Mouse (Mus musculus) MEL (cell line): ENCODE measurements around the gene Amh. TPM values are rescaled to one million over a fixed set of nuclear protein-coding genes. Genes with fewer than 3 reads are reported as not detected.
A peak's percentile ranks its signal among the peaks of the same experiment; 100 is the strongest.

ENCODE experiments used
- DNase-seq: peaks from one replicate; pipeline ENCODE4 v3.0.0; 2011; ENCODE audit warnings: low read depth, low spot score
- H3K27ac ChIP-seq: 2 replicates; pipeline ENCODE4 v1.5.1; 2012; ENCODE audit warnings: low read depth, mild to moderate bottlenecking, control low read depth, low read length, moderate library complexity; ENCODE audit not compliant: control insufficient read depth
- H3K27me3 ChIP-seq, 2 experiments: fragments of 150-350 bp in 1 of 2; sonication (generic) in 1 of 2; 2 replicates each; pipeline ENCODE4 v1.6.1; 2012; ENCODE audit warnings: low read length in 2 of 2, mild to moderate bottlenecking in 2 of 2, improper control_type of control experiment in 1 of 2, moderate library complexity in 1 of 2; ENCODE audit not compliant: insufficient read depth in 2 of 2, control insufficient read depth in 1 of 2
- H3K36me3 ChIP-seq, 2 experiments: 2 replicates each; pipeline ENCODE4 v1.6.1; 2012 to 2014; ENCODE audit warnings: low read length in 2 of 2, improper control_type of control experiment in 1 of 2, inconsistent platforms in 1 of 2, mild to moderate bottlenecking in 1 of 2; ENCODE audit not compliant: insufficient read depth in 2 of 2, control insufficient read depth in 1 of 2
- H3K4me1 ChIP-seq, 2 experiments: fragments of 150-350 bp in 1 of 2; sonication (generic) in 1 of 2; 2 replicates each; pipeline ENCODE4 v1.6.1; 2012; ENCODE audit warnings: low read length in 2 of 2, improper control_type of control experiment in 1 of 2, mild to moderate bottlenecking in 1 of 2; ENCODE audit not compliant: insufficient read depth in 2 of 2, control insufficient read depth in 1 of 2
- H3K4me3 ChIP-seq, 2 experiments: fragments of 150-350 bp in 1 of 2; sonication (generic) in 1 of 2; 2 replicates each; pipeline ENCODE4 v1.5.1; 2012; ENCODE audit warnings: low read depth in 2 of 2, low read length in 2 of 2, mild to moderate bottlenecking in 2 of 2, moderate library complexity in 2 of 2, control low read depth in 1 of 2, improper control_type of control experiment in 1 of 2; ENCODE audit not compliant: control insufficient read depth in 1 of 2, insufficient read depth in 1 of 2
- H3K79me2 ChIP-seq: 2 replicates; pipeline ENCODE4 v1.6.1; 2012; ENCODE audit warnings: mild to moderate bottlenecking, low read length, moderate library complexity; ENCODE audit not compliant: control insufficient read depth, poor library complexity, insufficient read depth
- H3K9ac ChIP-seq: 2 replicates; pipeline ENCODE4 v1.6.1; 2012; ENCODE audit warnings: low read depth, mild to moderate bottlenecking, control low read depth, low read length, moderate library complexity; ENCODE audit not compliant: control insufficient read depth, poor library complexity, severe bottlenecking
- H3K9me3 ChIP-seq: fragments of 150-350 bp; sonication (generic); replicated peaks from 2 replicates; pipeline ENCODE4 v1.6.1; 2012; ENCODE audit warnings: mild to moderate bottlenecking, low read length, improper control_type of control experiment, moderate library complexity; ENCODE audit not compliant: insufficient read depth
- BHLHE40 ChIP-seq: IDR thresholded peaks from 2 replicates; pipeline ENCODE4 v1.6.1; 2012; ENCODE audit warnings: low read depth, mild to moderate bottlenecking, inconsistent platforms, low read length, improper control_type of control experiment, borderline replicate concordance
- CHD2 ChIP-seq: IDR thresholded peaks from 2 replicates; pipeline ENCODE4 v1.6.1; 2011; ENCODE audit warnings: low read length, improper control_type of control experiment
- ELF1 ChIP-seq: IDR thresholded peaks from 2 replicates; pipeline ENCODE4 v1.6.1; 2014; ENCODE audit warnings: low read depth, mild to moderate bottlenecking, inconsistent platforms, low read length, improper control_type of control experiment, moderate library complexity
- EP300 ChIP-seq, 2 experiments: IDR thresholded peaks; 2 replicates each; pipeline ENCODE4 v1.6.1; 2011; ENCODE audit warnings: improper control_type of control experiment in 2 of 2, low read length in 2 of 2, low read depth in 1 of 2, mild to moderate bottlenecking in 1 of 2
- GABPA ChIP-seq: IDR thresholded peaks from 2 replicates; pipeline ENCODE4 v1.6.1; 2012; ENCODE audit warnings: low read depth, mild to moderate bottlenecking, inconsistent platforms, low read length, improper control_type of control experiment, moderate library complexity
- JUND ChIP-seq: IDR thresholded peaks from 2 replicates; pipeline ENCODE4 v1.6.1; 2011; ENCODE audit warnings: low read depth, mild to moderate bottlenecking, improper control_type of control experiment, low read length
- KAT2A ChIP-seq: conservative IDR thresholded peaks from 2 replicates; pipeline ENCODE4 v1.6.1; 2012; ENCODE audit warnings: low read depth, low read length, improper control_type of control experiment, inconsistent platforms
- MAFK ChIP-seq: IDR thresholded peaks from 2 replicates; pipeline ENCODE4 v1.6.1; 2011; ENCODE audit warnings: low read depth, mild to moderate bottlenecking, low read length, improper control_type of control experiment, borderline replicate concordance
- MEF2A ChIP-seq: IDR thresholded peaks from 2 replicates; pipeline ENCODE4 v1.6.1; 2014; ENCODE audit warnings: low read depth, mild to moderate bottlenecking, inconsistent platforms, low read length, improper control_type of control experiment; ENCODE audit not compliant: poor library complexity, insufficient replicate concordance, severe bottlenecking; ENCODE audit errors: extremely low read depth
- MXI1 ChIP-seq: IDR thresholded peaks from 2 replicates; pipeline ENCODE4 v1.6.1; 2011; ENCODE audit warnings: mild to moderate bottlenecking, low read depth, low read length, improper control_type of control experiment
- MYB ChIP-seq: IDR thresholded peaks from 2 replicates; pipeline ENCODE4 v1.6.1; 2011; ENCODE audit warnings: mild to moderate bottlenecking, low read depth, low read length, improper control_type of control experiment
- NELFE ChIP-seq: IDR thresholded peaks from 2 replicates; pipeline ENCODE4 v1.6.1; 2011; ENCODE audit warnings: low read depth, low read length, improper control_type of control experiment
- POLR2AphosphoS2 ChIP-seq: IDR thresholded peaks from 2 replicates; pipeline ENCODE4 v1.6.1; 2011; ENCODE audit warnings: low read length, improper control_type of control experiment
- RCOR1 ChIP-seq: IDR thresholded peaks from 2 replicates; pipeline ENCODE4 v1.6.1; 2012; ENCODE audit warnings: low read depth, mild to moderate bottlenecking, inconsistent platforms, low read length, improper control_type of control experiment
- SMC3 ChIP-seq: IDR thresholded peaks from 2 replicates; pipeline ENCODE4 v1.6.1; 2011; ENCODE audit warnings: low read depth, low read length, improper control_type of control experiment
- TAL1 ChIP-seq: IDR thresholded peaks from 2 replicates; pipeline ENCODE4 v1.6.1; 2012; ENCODE audit warnings: mild to moderate bottlenecking, inconsistent platforms, low read length, moderate library complexity, mixed read lengths
- TBP ChIP-seq: IDR thresholded peaks from 2 replicates; pipeline ENCODE4 v1.8.0; 2011; ENCODE audit warnings: low read depth, low read length, improper control_type of control experiment
- UBTF ChIP-seq: IDR thresholded peaks from 2 replicates; pipeline ENCODE4 v1.6.1; 2012; ENCODE audit warnings: low read depth, mild to moderate bottlenecking, inconsistent platforms, low read length, improper control_type of control experiment, moderate library complexity, borderline replicate concordance; ENCODE audit not compliant: insufficient read depth
- USF2 ChIP-seq, 2 experiments: IDR thresholded peaks; 2 replicates each; pipeline ENCODE4 v1.6.1; 2011 to 2012; ENCODE audit warnings: improper control_type of control experiment in 2 of 2, low read length in 2 of 2, borderline replicate concordance in 1 of 2, inconsistent platforms in 1 of 2, low read depth in 1 of 2, mild to moderate bottlenecking in 1 of 2; ENCODE audit not compliant: insufficient read depth in 1 of 2
- ZC3H11A ChIP-seq: IDR thresholded peaks from 2 replicates; pipeline ENCODE4 v1.6.1; 2012; ENCODE audit warnings: low read depth, mild to moderate bottlenecking, inconsistent platforms, low read length, improper control_type of control experiment
- ZKSCAN1 ChIP-seq: IDR thresholded peaks from 2 replicates; pipeline ENCODE4 v1.6.1; 2012; ENCODE audit warnings: low read depth, mild to moderate bottlenecking, inconsistent platforms, low read length, improper control_type of control experiment, moderate library complexity
- ZMIZ1 ChIP-seq: IDR thresholded peaks from 2 replicates; pipeline ENCODE4 v1.6.1; 2012; ENCODE audit warnings: low read depth, mild to moderate bottlenecking, inconsistent platforms, low read length, improper control_type of control experiment, moderate library complexity
- polyA plus RNA-seq, 2 experiments: library from polyadenylated mRNA; stranded (reverse) in 1 of 2; unstranded in 1 of 2; fragments of >175 nt in 1 of 2; fragments of >200 nt in 1 of 2; gene quantifications; 2 replicates each; pipeline versions ENCODE4 v1.2.1 to v1.2.4; 2012; ENCODE audit warnings: low replicate concordance in 2 of 2, low read depth in 1 of 2; ENCODE audit not compliant: insufficient read length in 2 of 2, insufficient read depth in 1 of 2, missing spikeins in 1 of 2
- total RNA-seq: library from RNA; depleted of rRNA; stranded (reverse); fragments of 300-350 nt; gene quantifications from 2 replicates; pipeline ENCODE4 v1.2.3, GENCODE M21; 2012

Gene Amh
- total and polyA plus RNA-seq, 3 experiments = 0.42 to 1.1 TPM; not detected in 1

DNA sequence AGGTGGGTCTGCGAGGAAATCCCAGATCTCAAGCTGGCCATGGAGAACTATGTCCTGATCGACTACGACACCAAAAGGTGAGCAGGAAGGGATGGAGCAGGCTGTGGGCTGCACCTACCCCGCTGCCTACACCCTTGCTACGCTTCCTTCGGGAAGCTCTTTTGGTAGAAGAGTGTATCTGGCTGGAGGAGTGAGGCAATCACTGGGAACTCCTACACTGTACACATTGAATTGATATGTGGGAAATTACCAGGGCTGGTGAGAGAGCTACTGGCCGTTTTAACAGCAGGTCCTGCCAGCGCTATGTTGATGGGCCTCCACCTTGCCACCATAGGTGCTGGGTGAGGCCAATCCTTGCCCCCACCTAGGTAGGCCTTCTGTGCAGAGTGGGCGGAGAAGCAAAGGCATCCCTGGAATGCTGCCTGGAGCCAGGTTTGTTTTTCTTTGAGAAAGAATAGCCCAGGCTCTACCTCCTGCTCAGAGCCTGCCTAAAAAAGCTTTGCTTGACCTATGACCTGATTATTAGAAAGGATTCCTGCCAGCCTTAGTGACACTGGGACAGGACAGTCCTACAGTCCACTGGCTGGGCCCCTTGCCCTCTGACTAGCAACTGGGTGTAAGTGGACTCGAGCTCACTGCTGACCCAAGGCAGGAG, 38.8 kb upstream of the Amh start (continued):
- TF ChIP-seq POLR2AphosphoS2 (no peak), CHD2 (no peak), MAFK (no peak)

- Histone ChIP-seq H3K9ac (no peak overlapping the region), H3K27me3 (no peaks in the 10 kb centered on the region), H3K36me3 (peaks cover under 1 to 34% of the 10 kb centered on the region in 2 experiments; a peak in 3 of 4 replicates), H3K4me3 (no peak overlapping the region), H3K79me2 (peaks cover 7% of the 10 kb centered on the region; the same call in 1 of the 2 replicates), H3K9me3 (no peaks in the 10 kb centered on the region), H3K4me1 (peaks cover 2 to 7% of the 10 kb centered on the region in 2 experiments; a peak in 1 of 4 replicates), H3K27ac (no peak overlapping the region)
- TF ChIP-seq UBTF = no peak
- no peak for TF ChIP-seq CHD2
- no peak for TF ChIP-seq ZKSCAN1
- no peak for TF ChIP-seq KAT2A
- DNase-seq = no peak
Measured at GRCm38 (mm10) chr10:80768365-80768764, 36.7 kb upstream of the Amh start.

DNA sequence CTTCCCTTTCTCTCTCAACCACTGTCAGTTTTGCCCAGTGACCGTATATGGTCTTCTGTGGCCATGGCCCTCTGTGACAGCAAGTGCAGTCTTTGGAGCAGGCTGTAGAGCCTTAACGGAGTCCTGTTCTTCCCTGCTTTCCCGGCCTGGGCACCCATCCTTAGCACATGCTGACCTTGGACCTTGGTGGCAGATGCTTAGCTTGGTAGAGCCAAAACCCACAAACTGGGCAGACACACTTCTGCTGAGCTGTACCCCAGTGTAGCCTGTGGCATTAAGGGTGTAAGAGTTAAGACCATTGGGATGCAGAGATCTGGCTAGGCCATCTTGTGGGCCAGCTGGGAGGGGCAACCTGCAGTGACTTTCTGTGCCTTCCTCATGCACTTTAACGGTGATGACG, 31.2 kb upstream of the Amh start:
- Histone ChIP-seq H3K79me2 (no peaks in the 10 kb centered on the region; the same call in 1 of the 2 replicates), H3K4me3 (no peak overlapping the region), H3K36me3 (peaks cover 10 to 31% of the 10 kb centered on the region in 2 experiments), H3K9me3 (no peaks in the 10 kb centered on the region), H3K27me3 (no peaks in the 10 kb centered on the region), H3K9ac (no peak overlapping the region), H3K27ac (no peak overlapping the region), H3K4me1 (peaks cover 12 to 18% of the 10 kb centered on the region in 2 experiments)
- TF ChIP-seq CHD2 (no peak), BHLHE40 (no peak), MAFK (no peak), ELF1 (no peak), TBP (no peak), JUND (no peak)
- DNase-seq = no peak

- no peak overlapping the region for H3K4me3 ChIP-seq
- DNase-seq = peak; percentile 91
- peaks cover 10 to 34% of the 10 kb centered on the region in 2 experiments for H3K36me3 ChIP-seq
- H3K79me2 ChIP-seq = no peaks in the 10 kb centered on the region; the same call in 1 of the 2 replicates
- H3K27me3 ChIP-seq = no peaks in the 10 kb centered on the region
- no peaks in the 10 kb centered on the region for H3K9me3 ChIP-seq
- no peak overlapping the region for H3K9ac ChIP-seq
- H3K4me1 ChIP-seq = peaks cover 12 to 18% of the 10 kb centered on the region in 2 experiments
- H3K27ac ChIP-seq = peak overlapping the region; percentile 40
- TF ChIP-seq ZC3H11A (peak; percentile 16; the same call in 1 of the 2 replicates), MXI1 (peak; percentile 84), RCOR1 (peak; percentile 55), EP300 (IDR thresholded peaks at IDR 0.05; ENCODE audit: low read depth in 1 of 2, low read length in 2 of 2) (peak; percentile 60 to 77; a peak in 3 of 4 replicates), ZMIZ1 (no peak), TAL1 (peak; percentile 78), MYB (no peak), NELFE (no peak), UBTF (no peak), MEF2A (peak; percentile 99), POLR2AphosphoS2 (no peak), SMC3 (peak; percentile 67), USF2 (IDR thresholded peaks at IDR 0.05; ENCODE audit: borderline replicate concordance in 1 of 2, insufficient read depth in 1 of 2, low read depth in 1 of 2, low read length in 2 of 2) (no peak), GABPA (no peak)
Measured at GRCm38 (mm10) chr10:80774549-80774948, 30.5 kb upstream of the Amh start.
